Mouse (Mus musculus): ENCODE measurements around the gene Rb1.

Gene Rb1

DNA sequence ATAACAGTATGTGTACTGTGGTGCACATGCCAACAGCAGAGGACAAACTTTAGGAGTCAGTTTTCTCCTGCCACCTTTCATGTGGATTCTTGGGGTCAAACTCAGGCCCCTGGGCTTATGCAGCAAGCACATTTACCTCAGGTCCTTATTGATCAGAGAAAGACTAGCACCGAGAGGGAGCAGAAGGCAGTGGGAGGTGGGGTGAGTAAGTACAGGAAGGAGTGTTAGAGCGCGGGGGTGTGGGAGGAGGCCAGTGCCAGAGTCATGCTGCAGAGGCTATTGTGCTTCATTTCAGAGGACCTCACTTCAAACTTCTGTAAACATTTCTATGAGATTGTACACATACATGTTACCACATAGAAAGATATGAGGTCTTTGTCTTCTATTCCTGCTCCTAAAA lies 124.2 kb downstream of the Rb1 start:
- DNase-seq = no peak

DNA sequence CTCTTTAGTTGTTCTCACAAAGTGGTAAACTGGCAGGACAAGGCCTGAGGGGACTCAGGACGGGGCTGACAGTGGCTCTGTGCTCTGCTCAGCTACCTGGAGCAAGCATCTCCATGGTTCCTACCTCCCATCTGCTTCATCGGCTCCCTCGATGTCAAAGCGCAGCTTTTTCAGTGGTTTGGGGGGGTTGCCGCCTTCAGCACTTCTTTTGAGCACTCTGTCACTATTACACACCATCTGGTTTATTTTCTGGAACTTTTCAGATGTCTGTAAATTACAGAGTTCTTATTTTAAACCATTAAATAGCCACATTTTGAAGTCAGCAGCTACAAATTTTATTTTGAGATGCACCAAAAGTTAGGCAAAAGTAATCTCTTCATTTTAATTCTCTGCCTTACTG lies 126.6 kb downstream of the Rb1 start:
- DNase-seq = no peak

DNA sequence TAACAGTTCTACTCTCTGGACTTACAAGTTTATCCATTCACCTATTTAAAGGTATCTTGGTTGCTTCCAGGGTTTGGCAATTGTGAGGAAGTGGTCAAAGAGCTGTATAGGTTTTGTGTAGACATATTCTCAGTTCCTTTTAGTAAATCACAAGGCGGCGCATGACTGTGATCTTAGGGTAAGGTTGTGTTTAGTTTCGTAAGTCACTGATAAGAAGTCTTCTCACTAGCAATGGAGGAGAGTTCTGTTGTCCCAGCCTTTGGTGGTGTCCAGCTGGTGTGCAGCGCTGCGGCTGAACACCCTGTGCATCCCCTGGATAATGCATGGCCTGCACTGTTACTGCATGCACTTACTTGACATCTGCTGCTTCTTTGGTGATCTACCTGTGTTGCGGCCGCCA lies 138.7 kb downstream of the Rb1 start:
- no peak for DNase-seq

DNA sequence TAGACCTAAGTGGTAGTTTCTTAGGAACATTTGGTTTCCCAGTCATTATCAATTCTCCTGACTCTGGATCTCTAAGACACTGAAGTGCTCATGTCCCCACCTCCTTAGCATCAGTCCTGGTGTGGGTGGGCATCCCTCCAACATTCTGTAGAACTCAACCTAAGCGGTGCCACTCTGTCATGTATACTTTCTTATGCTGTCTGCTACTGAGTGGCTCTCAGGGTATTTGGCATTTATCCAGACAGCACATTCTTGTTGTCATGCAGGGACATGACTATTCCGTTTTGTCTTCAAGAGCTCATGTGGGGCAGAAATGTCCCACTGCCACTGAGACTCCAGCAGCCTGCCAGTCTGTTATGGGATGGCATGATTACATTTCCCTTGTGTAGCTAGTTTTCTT lies 144.5 kb downstream of the Rb1 start:
- no peak for DNase-seq

DNA sequence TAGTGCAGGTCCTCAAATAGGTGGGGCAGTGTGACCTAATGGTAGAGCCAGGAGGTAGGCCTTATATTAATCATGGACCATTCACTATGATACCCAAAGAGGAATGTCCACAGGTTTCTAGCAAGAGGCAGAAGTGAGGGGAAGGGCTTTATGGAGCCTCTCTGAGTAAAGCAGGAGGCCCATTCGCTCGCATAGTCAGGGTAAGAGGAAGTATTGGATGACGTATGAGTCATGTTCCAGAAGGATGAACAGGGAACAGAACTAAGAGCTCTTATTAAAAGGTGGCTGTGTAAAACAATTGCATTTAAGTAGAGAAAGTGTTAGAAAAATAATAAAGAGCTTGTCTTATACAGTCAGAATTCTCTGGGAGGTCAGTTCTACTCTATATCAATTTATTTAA lies 145.0 kb downstream of the Rb1 start:
- no peak for DNase-seq

DNA sequence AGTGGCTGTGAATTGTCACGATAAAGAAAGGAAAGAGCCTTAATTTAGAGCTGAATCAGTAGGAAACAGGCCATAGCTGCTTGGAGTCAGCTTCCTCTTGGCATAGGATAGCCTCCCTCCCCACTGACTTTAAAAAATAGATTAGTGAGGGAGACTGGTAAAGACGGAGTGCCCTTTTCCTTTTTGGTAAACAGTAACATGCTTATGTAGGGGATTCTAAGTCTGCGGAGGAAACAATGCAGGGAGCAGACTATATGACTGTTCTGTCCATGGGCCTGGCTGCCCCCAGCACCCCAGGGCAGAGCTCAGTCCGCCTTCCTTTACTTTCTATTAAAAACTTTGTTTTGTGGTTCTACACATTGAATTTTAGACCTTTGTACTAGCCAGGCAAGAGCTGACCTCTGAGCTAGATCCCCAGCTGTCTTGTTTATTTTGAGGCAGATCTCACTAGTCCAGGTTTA lies 146.4 kb downstream of the Rb1 start:
- DNase-seq = no peak

DNA sequence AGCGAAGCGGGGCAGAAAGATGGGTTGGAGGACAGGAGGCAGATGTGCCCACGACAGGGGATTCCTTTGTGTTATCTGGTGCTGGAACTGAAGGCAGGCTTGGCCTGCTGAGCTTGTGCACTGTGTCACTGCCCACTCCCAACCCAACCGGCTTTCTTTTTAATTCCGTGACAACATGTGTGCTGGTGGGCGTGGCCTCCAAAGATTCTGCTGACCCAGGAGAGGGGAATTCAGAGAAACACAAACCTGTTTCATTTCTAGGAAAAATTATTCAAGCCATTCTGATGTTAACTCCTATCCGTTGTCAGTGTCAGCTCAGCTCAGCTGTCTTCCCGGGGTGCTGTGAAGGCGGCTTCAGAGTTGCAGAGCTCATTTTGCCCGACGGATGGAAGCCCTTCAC lies 147.7 kb downstream of the Rb1 start:
- no peak for DNase-seq

DNA sequence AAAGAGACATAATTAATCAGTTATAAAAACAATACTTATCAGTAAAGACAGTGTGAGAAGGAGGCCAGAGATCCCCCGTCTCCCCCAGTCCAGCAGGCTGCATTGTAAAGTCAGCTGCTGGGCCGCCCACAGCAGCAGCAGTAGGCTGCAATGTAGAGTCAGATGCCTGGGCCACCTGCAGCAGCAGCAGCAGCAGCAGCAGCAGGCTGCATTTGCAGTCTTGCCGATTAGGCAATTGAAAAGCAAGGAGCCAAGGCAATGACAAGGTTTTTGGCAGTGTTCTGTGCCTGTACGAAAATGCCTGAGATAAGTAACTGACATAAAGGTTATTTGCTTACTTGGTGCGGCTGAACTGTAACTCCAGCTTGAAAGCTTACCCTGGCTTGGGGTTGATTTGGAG lies 149.4 kb downstream of the Rb1 start:
- no peak for DNase-seq

DNA sequence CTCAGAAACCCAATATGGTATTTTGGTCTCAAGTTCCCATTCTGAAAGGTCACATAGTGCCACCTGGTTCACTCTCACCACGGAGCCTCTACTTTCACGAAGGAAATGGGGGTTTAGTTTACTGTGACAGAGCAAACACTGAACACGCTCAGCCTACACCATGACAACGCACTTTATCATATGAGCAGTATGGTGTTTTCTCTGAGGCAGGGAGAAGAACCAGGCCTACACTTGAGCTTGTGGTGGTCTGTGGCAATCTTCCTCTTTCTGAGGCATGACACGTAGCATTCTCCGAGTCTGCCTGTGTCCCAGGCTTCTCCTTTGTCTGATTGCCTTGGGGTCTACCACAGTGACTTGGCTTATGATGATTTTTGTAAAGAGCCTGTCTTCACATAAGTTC lies 149.8 kb downstream of the Rb1 start:
- no peak for DNase-seq

DNA sequence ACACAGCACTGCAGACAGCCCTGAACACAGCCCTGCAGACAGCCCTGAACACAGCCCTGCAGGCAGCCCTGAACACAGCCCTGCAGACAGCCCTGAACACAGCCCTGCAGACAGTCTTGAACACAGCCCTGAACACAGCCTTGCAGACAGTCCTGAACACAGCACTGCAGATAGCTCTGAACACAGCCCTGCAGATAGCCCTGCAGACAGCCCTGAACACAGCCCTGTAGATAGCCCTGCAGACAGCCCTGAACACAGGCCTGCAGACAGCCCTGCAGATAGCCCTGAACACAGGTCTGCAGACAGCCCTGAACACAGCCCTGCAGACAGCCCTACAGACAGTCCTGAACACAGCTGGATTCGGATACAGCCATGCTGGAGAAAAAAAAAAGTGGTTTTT lies 150.6 kb downstream of the Rb1 start:
- DNase-seq = no peak

DNA sequence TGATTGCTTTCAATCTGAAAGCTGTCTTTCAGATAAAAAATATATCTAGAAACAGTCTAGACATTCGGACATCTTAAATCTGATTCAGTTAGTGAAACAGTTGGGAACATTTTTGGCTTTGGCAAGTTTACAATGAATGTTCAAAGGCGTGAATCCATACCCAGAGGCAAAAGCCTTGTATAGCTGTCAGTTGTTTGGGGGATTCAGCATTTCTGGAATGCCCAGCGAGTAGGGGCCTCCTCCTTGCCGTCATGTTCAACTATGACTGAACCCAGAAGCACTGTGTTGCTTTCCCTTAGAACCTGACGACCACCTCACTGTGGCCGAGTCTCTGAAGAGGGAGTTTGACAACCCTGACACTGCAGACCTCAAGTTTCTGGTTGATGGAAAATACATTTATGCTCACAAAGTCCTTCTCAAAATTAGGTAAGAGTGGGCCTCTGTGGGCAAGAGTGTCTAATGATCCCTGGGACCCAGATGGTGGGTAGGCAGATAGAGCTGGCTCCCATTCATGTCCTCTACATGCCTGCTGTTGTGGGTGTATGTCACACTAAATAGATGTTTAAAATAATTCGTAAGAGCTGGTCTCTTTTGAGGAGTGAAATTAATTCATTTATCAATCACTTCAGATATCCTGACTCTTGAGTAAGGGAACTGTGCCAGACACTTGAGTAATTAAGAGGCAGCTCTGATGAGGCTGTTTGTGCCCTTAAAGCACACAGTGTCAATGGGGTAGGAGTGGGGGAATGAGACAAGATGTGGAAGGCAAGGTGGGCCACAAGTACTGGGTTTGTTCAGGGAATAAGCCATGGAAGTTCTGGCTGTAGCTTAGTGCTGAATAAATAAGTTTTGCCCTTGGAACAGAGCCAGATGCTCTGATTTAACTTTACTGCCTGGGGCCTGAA lies 151.3 kb downstream of the Rb1 start:
- DNase-seq = no peak

DNA sequence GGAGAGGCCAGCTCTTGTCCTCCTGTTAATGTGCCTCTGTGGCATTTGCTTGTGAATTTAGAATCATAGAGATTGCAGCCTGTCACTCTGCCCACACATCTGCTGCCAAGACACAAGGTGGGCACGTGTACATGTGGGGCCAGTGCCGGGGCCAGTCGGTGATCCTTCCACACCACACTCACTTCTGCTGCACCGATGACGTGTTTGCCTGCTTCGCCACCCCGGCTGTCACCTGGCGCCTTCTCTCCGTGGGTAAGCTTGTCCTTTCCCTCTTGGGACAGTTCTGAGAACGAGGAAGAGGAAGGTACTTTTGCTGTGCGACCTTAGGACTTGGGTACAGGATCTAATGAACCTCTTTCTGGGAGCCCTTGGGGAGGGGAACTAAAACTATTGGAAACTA lies 152.0 kb downstream of the Rb1 start:
- no peak for DNase-seq

DNA sequence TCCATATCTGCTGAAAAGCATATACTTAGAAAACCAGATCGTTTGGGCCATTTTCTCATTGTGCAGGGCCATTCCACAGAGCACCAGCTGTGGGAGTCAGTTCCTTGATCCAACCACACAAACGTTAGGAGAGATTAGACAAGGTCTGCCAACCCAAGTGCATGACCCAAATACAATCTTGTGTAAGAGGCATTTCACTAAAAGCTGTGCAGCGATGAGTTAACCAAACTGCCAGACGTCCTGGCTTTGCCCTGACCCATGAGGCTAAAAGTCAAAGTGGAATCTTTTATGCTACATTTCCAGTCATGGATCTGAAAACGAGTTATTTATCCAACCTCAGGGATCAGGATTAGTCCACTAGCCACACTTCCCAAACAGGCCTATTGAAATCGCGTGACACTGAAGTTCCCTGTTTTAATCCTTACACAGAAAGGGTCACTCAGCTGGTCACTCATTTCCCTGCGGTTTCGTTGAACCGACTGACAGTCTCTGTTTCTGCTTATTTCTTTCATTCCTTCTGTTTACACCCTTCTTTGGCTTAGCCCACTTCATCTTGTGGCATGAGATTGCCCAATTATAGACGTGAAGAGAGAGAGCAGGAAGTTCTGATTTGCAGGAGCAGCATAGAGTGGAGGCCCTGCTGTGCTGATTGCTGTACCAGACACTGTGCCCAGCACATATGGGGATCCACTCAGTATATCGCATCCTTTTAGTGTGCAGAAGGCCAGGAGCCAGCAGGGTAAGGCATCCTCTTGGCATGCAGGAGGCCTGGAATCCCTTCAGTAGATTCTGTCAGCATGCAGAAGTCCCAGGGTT lies 153.2 kb downstream of the Rb1 start:
- peak in 1 of 2 experiments; percentile 38 for DNase-seq

DNA sequence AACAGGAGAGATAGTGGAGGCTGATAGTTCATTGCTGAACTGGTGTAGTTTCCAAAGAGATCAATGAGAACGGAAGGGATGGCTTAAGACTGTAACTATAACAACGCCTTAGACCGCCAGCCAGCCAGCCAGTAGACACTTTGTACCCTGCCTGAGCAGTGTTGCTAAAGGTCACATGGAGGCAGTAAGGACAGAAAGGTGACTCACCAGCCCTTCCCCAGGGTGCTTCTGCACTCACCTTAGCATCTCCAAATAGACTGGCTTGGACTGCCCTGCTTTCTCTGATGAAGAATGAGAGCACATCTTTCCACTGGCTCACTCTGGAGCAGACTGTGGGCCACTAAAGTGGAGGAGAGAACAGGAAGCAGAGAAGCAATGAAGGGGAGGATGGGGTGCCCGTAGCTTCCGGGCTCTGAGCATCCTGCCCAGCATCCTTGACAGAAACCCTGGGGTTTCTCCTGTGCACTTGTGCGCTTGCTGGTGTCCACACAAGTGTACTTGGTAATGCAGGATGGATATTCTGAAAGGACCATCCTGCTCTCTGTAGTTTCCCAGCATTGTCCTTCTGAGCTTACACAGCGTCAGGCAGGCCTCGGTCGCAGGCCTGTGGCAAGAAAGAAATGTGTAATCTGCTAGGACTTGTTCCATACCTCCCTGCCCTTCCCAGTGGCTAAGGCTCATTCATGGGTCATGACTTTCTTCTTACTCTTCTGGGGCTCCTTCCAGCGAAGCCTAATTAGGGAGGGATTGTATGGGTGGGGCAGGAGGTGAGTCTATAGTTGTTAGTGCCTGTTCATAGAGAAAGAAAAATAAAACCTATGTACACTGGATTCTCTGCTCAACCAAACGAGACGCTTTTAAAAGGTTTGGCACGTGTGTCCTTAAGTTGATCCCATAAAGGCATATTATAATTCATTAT lies 155.4 kb downstream of the Rb1 start:
- no peak for DNase-seq

DNA sequence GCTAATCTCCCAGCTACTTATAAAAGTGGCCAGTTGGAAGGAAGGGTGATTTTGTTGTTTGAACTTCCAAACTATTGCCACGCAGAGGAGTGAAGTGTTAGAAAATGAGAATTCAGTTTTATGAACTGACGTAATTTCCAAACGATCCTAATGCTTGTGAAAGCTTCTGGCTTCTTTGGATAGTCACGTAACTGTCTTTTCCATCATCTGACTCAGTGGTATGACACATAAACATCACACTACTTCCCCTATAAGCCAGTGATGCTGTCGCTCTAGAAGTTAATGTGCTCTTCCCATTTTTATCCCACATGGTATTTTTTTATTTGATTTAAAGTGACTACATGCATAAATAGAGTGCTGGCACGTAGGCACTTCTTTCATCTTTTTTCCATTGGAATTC lies 157.0 kb downstream of the Rb1 start:
- DNase-seq = no peak

DNA sequence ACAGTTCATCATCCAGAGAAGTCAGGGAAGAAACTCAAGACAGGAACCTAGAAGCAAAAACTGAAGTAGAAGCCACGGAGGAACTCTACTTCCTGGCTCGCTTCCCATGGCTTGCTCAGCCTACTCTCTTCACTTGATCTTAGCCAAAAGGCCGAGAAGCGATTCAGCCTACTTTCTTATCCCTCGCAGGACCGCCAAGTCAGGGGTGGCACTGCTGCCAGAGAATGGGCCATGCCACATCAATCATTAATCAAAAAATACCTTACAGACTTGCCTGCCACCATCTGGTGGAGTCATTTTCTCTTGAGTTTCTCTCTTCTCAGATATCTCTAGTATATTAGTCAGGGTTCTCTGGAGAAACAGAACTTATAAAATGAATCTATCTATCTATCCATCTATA lies 160.5 kb downstream of the Rb1 start:
- DNase-seq = no peak

DNA sequence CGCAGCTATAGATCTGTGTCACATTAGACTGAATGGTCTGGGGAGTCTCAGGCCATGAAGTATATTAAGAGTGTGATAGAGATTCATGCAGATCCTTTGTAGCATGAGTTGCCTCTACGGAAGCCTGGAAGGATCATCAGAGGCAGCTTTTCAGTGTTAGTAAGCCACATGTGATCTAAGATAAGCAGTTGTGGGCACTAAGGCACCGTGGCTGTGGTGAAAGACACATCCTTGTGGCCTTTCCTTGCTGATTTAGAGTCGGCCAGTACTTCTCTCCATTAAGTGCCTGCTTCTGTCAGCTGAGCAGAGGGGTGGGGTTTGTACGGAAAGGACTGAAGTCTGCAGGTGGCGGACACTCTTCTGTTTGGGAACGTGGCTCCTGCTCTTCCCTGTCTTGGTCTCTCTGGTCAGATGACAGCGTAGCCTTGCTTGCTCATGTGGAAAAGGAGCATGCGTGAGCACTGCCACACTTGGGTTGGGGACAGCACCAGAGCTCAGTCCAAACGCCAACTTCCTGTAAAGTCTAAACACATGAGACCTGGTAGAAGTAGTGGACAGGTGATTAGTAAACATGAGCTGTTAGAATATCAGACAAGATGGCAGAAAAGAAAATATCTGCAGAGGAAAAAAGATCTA lies 162.1 kb downstream of the Rb1 start:
- DNase-seq = no peak

DNA sequence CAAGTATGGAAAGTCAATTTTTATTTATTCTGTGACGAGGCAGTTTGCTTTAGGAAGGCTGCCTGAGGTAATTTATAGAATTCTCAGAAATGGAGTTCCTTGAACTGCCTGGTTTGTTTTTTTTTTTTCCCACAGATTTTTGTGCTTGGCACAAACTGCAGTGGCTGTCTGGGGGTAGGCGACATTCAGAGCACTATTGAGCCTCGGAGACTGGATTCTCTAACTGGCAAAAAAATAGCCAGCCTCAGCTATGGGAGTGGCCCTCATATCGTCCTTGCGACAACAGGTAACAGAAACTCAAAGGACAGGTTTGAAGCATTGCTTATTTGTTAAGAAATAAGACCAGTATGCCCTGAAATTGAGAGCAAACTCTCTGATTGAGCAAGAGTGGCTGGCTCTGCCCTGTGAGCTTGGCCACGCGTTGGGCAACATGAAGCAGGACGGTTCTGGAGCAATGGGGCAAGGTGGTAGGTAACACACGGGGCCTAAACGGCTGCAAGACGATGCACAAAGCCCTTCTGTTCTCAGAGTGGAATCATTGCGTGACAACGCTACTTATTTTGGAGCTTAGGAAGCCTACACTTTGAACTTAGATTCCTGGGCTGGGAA lies 163.3 kb downstream of the Rb1 start:
- peak in 1 of 2 experiments; percentile 57 for DNase-seq

DNA sequence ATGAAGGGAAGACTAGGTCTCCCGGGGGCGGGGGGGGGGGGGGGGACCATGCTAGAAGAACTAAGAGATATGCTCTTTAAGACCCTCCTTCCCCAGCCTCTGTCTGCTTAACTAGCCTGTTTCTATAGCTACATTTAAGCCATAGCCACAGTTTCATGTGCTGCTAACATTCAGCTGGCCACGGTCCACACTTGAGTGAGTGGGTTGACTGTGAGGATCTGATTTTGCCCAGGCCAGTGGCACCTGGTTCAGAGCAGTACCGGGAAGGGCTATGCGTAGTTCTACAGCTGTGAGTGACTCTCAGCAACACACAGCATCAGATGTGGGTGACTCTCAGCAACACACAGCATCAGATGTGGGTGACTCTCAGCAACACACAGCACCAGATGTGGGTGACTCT lies 164.3 kb downstream of the Rb1 start:
- DNase-seq = no peak

DNA sequence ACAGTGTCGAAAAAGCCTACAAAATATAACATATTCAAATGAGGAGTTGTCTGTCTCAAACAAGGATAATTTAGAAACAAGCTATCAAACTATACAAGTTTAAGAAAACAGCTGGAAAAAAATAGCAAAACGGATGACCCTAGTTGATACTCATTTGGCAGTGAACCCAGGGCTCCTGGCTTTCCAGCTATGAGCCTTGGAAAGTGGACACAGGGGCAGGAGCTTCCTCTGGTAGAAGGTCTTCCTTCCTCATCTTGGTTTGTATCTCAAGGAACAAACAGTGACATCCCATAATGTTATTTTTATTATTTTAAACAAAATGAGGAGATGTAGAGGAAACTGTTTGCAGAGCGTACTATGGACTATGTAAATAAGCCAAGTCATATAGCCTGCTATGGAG lies 177.5 kb downstream of the Rb1 start:
- DNase-seq = no peak

DNA sequence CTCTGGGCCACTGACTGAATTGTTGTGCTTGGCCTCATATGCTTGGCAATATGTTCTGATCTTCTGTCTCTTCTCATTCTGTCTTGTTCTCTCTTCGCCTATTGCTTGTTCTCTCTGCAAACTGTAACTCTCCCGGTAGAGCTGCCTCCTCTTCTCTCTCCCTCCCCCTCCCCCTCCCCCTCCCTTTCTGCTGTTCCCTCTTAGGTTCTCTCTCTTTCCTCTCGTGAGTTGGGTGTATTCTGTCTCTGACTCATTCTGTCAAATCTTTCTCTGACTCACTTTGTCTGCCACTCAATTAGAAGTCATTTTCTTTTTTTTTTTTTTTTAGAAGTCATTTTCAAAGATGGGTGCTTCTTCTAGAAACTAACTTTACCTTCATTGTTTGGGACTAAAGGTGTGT lies 178.9 kb downstream of the Rb1 start:
- DNase-seq = no peak

DNA sequence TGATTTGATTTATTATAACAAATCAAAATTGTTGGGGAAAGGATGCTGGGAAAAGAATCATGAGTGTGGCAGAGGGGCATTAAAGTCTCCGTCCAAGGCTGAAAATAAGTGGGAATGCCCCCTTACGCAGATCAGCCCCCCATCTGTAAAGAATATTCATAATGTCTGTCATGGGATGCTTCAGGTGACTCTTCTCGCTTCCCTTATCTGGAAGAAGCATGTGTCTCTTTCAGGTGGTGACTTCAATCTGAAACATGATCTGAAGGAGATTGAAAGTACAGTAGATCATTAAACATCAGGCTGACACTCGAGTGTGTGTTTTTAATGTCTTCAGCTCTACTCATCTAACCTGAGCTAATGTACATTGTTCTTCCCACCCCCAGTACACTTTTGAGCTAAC lies 180.1 kb downstream of the Rb1 start:
- no peak for DNase-seq

Data from lung, adult 18-20 months (tissue).